Mouse (Mus musculus): ENCODE results near the gene Ovol1. TPM values are rescaled to one million over a fixed set of nuclear protein-coding genes. Genes with fewer than 3 reads are reported as not detected.

Gene Ovol1
- polyA plus RNA-seq (2016; fragmentation: Nextera tagmentation; extraction: Ambion mirVana), result 0.18 and 0.19 TPM in 2 replicates

GRCm38 (mm10) chr19:5560457-5561041 is at the start of gene Ovol1:
Ovol1 (minus strand) TSS chr19:5560646.
- Histone ChIP-seq H3K4me3 (peak within 1 kb of the TSS; percentile 30), H3K27me3 (peaks cover 99% of the 10 kb centered on the region), H3K27ac (no peak within 1 kb of the TSS), H3K4me1 (peaks cover 14% of the 10 kb centered on the region), H3K9me3 (replicated peaks) (no peaks in the 10 kb centered on the region), H3K4me2 (replicated peaks) (peak within 1 kb of the TSS; percentile 55), H3K36me3 (no peaks in the 10 kb centered on the region), H3K9ac (peak within 1 kb of the TSS; percentile 41; the same call in 1 of the 2 replicates)
- no peak for ATAC-seq (ENCODE audit: low FRiP score)
- WGBS, result 1% methylated on average over 57 of the region's 57 CpGs

GRCm38 (mm10) chr19:5609547-5610404 is 49.3 kb upstream of the Ovol1 start, which contains the start of gene Kat5:
Kat5 (minus strand) TSS chr19:5610237.
- Histone ChIP-seq H3K9ac (peak within 1 kb of the TSS; percentile 78), H3K36me3 (peaks cover 42% of the 10 kb centered on the region), H3K4me2 (replicated peaks) (peak within 1 kb of the TSS; percentile 72), H3K27me3 (peaks cover 9% of the 10 kb centered on the region; the same call in 1 of the 2 replicates), H3K4me3 (peak within 1 kb of the TSS; percentile 70), H3K9me3 (replicated peaks) (no peaks in the 10 kb centered on the region), H3K27ac (peak within 1 kb of the TSS; percentile 98), H3K4me1 (peaks cover 24% of the 10 kb centered on the region)
- under 1% methylated on average over 55 of the region's 55 CpGs for WGBS
- peak; percentile 93 for ATAC-seq (ENCODE audit: low FRiP score)

DNA sequence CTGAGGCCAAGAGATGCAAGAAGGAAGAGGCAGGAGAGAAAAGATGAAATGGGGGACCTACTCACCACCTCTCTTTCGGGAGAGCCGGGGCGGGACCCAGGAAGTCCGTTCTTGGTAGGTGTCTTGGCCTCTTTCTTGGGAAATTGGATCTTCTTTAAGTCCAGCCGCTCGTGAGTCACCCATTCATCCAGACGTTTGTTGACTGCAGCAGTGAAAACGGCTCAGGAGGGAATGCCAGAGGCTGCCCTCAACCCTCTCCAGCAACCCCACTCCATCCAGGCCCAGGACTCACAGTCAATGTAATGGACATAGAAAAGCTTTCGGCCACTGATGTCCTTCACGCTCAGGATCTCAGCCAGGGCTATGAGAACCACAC is 48.7 kb upstream of the Ovol1 start:
- H3K36me3 ChIP-seq, result peaks cover 48% of the 10 kb centered on the region

GRCm38 (mm10) chr19:5608707-5609106 is 48.3 kb upstream of the Ovol1 start:
- WGBS, result 92% methylated on average over 13 of the region's 13 CpGs
- ATAC-seq (ENCODE audit: low FRiP score), result no peak
- Histone ChIP-seq H3K36me3 (peaks cover 53% of the 10 kb centered on the region), H3K27me3 (no peaks in the 10 kb centered on the region), H3K4me1 (peaks cover 29% of the 10 kb centered on the region), H3K4me3 (peak overlapping the region; percentile 70), H3K9me3 (replicated peaks) (no peaks in the 10 kb centered on the region), H3K9ac (peak overlapping the region; percentile 78), H3K4me2 (replicated peaks) (peak overlapping the region; percentile 72), H3K27ac (peak overlapping the region; percentile 98)

More for the DNA sequence above, 48.7 kb upstream of the Ovol1 start:
- Histone ChIP-seq H3K9me3 (replicated peaks) (no peaks in the 10 kb centered on the region), H3K4me3 (peak overlapping the region; percentile 70), H3K27me3 (peaks cover 4% of the 10 kb centered on the region; the same call in 1 of the 2 replicates), H3K27ac (peak overlapping the region; percentile 98), H3K9ac (peak overlapping the region; percentile 78), H3K4me1 (peaks cover 25% of the 10 kb centered on the region), H3K4me2 (replicated peaks) (peak overlapping the region; percentile 72)
- no peak for ATAC-seq (ENCODE audit: low FRiP score)
- WGBS, result 65% methylated on average over 10 of the region's 10 CpGs

DNA sequence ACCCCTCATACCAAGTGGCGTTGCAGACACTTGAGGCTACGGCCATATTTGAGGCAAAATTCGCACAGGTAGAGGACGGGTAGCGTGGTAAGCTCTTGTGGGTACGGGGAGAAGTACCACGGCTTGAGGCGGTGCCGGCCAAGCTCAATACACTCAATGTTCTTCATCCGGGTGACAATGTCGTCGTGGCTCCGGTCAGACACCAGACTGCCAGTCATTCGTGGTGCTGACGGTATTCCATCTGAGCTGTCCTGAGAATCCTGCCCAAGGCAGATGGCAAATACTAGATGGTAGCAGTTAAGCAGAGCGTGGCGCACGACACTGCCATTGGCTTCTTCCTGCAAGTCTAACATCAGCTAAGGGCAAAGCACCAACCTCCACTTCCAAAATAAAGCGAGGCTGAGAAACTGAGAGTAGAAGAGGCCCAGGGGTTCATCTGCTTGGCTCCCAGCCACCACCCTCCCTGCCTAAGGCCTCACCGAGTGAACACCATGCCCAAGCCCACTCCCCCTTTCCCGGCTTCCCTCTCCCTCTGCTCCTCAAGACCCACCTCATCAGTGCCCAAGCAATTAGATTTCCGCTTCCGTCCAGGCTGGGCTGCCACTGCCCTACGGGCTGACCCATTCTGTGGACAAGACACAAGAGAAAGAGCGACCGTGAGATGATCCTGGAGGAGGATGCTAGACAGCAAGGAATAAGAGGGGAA is 47.4 kb upstream of the Ovol1 start:
- Histone ChIP-seq H3K36me3 (peaks cover 60% of the 10 kb centered on the region), H3K4me3 (no peak overlapping the region; the same call in 1 of the 2 replicates)
- 97% methylated on average over 26 of the region's 26 CpGs for WGBS

DNA sequence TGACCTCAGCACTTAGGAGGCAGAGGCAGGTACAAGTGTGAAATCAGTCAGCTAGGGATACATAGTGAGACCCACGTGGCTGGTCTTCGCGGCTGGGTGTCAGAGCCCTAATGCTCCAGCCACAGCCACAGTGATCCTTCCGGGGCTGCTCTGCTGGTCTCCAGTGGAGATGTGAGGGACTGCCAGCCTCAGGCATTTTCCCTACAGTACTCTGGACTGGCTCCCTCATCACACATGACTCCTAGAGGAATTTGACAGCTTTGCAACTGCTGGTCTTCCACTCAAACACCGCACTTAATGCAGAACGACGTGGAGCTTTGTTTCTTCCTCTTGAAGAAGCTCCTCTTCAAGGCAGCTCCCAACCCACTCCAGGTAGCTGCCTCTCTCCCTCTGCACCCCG is 45.8 kb upstream of the Ovol1 start:
- Histone ChIP-seq H3K9me3 (replicated peaks) (no peaks in the 10 kb centered on the region), H3K4me3 (no peak overlapping the region), H3K4me1 (peaks cover 45% of the 10 kb centered on the region), H3K36me3 (peaks cover 60% of the 10 kb centered on the region), H3K9ac (no peak overlapping the region), H3K27ac (no peak overlapping the region), H3K4me2 (replicated peaks) (no peak overlapping the region), H3K27me3 (no peaks in the 10 kb centered on the region)
- WGBS, result 89% methylated on average over 8 of the region's 8 CpGs
- ATAC-seq (ENCODE audit: low FRiP score), result no peak

More for the DNA sequence above, 47.4 kb upstream of the Ovol1 start:
- no peaks in the 10 kb centered on the region for H3K27me3 ChIP-seq
- H3K4me2 ChIP-seq (replicated peaks), result peak overlapping the region; percentile 72; the same call in 1 of the 2 replicates
- no peak overlapping the region for H3K27ac ChIP-seq
- H3K9me3 ChIP-seq (replicated peaks), result no peaks in the 10 kb centered on the region
- no peak for ATAC-seq (ENCODE audit: low FRiP score)
- peak overlapping the region; percentile 78; the same call in 1 of the 2 replicates for H3K9ac ChIP-seq
- peaks cover 38% of the 10 kb centered on the region for H3K4me1 ChIP-seq

DNA sequence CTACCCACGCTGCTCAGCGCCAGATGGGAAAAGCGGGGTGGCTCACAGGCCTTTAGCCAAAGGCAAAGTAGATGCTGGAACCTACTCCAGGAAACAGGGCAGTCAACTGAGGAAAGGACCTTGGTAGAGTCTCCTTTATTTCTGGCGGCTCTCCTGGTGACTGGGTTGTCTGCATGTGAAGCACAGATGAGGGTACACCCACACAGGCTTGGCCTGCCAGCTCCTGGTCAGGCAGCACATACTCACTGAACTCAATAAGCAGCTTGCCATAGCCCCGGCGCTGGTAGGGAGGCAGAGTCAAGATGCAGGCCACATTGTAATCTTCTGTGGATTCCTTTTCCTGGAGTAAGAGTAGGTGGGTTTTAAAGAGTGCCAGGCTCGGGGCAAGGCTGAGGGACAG is 44.7 kb upstream of the Ovol1 start:
- Histone ChIP-seq H3K9me3 (replicated peaks) (no peaks in the 10 kb centered on the region), H3K4me1 (peaks cover 39% of the 10 kb centered on the region), H3K27ac (no peak overlapping the region), H3K36me3 (peaks cover 60% of the 10 kb centered on the region), H3K4me3 (no peak overlapping the region), H3K27me3 (no peaks in the 10 kb centered on the region), H3K4me2 (replicated peaks) (no peak overlapping the region), H3K9ac (no peak overlapping the region)
- 92% methylated on average over 7 of the region's 7 CpGs for WGBS
- no peak for ATAC-seq (ENCODE audit: low FRiP score)

DNA sequence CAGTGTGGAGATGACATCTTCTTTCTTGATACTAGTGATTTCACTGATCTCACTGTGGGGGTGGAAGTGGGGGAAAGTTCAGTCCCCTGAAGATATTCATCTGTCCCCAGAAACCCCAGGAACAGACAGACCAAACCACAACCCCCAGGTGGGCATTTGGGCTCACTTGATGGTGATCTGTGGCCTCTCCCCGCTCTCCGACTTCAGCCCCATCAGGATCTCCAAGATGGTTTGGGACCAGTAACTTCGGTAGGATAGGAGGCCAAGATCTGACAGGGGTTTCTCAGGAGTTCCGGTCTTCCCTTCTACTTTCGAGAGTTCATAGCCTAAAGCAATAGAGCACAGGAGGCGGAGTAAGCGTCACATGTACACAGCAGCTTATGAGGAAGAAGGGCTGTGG is 43.2 kb upstream of the Ovol1 start:
- ATAC-seq (ENCODE audit: low FRiP score), result no peak
- H3K27ac ChIP-seq, result no peak overlapping the region
- no peaks in the 10 kb centered on the region for H3K27me3 ChIP-seq
- H3K4me2 ChIP-seq (replicated peaks), result 0 out of 2 replicates have a peak overlapping the region, but pooled peaks have one; percentile 13
- H3K9ac ChIP-seq, result no peak overlapping the region
- 88% methylated on average over 7 of the region's 7 CpGs for WGBS
- peaks cover 57% of the 10 kb centered on the region for H3K36me3 ChIP-seq
- H3K4me1 ChIP-seq, result peaks cover 31% of the 10 kb centered on the region
- no peak overlapping the region for H3K4me3 ChIP-seq
- no peaks in the 10 kb centered on the region for H3K9me3 ChIP-seq (replicated peaks)

DNA sequence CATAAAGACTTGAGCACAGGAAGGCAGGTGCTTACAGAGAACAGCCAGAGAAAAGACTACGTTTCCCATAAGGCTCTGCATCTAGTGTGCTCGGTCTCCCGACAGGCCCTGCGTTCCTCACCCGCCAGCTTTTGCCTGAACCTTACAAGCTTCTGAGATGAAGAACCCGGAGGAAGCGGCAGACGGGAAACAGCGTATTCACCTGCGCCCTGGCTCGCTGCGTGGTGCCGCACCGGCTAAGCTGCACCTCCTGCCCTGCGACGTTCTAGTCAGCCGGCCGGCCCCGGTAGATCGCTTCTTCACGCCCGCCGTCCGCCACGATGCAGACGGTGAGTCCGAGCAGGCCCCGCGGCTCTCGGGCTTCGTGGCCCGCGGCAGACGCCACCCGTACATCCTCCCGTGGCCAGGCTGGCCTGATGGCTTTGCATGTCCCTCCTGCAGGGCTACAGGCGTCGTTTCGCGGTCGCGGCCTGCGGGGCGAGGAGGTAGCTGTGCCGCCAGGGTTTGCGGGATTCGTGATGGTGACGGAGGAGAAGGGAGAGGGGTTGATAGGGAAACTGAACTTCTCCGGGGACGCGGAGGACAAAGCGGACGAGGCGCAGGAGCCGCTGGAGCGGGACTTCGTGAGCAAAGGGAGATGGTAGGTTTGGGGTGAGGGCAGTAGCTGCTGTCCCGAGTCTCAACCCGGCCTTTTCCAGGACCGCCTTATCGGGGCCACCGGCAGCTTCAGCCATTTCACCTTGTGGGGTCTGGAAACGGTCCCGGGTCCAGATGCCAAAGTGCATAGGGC is 41.5 kb upstream of the Ovol1 start, which contains the start of gene Rnaseh2c:
TSS of gene Rnaseh2c (plus strand) at position 122 of the 790 bp plus-strand sequence.
- Histone ChIP-seq H3K9me3 (replicated peaks) (no peaks in the 10 kb centered on the region), H3K27ac (peak within 1 kb of the TSS; percentile 89), H3K4me1 (peaks cover 22% of the 10 kb centered on the region), H3K9ac (peak within 1 kb of the TSS; percentile 95), H3K4me2 (replicated peaks) (peak within 1 kb of the TSS; percentile 87), H3K27me3 (no peaks in the 10 kb centered on the region), H3K36me3 (peaks cover 40% of the 10 kb centered on the region), H3K4me3 (peak within 1 kb of the TSS; percentile 77)
- peak; percentile 88 for ATAC-seq (ENCODE audit: low FRiP score)
- under 1% methylated on average over 64 of the region's 64 CpGs for WGBS

DNA sequence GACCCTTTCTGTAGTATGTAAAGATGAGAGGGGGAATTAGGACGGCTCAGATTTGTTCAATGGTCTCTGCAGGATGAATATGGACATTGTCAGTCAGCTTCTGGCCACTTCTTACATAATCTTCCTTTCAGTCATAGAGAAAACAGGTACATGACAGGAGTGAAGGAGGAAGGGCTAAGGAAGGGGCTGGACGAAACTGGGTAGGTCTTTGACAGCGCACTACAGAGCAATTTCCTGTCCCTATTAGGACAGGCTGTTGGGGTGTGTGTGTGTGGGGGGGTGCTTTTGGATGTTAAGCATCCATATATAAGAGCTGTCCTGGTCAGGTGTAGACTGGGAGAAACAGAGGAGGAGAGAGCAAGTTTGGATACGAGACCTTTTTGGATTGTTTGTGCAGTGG is 38.8 kb upstream of the Ovol1 start:
- Histone ChIP-seq H3K9ac (no peak overlapping the region), H3K4me1 (peaks cover 21% of the 10 kb centered on the region), H3K27me3 (no peaks in the 10 kb centered on the region), H3K4me2 (replicated peaks) (no peak overlapping the region), H3K27ac (no peak overlapping the region), H3K4me3 (no peak overlapping the region), H3K9me3 (replicated peaks) (no peaks in the 10 kb centered on the region), H3K36me3 (peaks cover 13% of the 10 kb centered on the region)
- 75% methylated on average over 4 of the region's 4 CpGs for WGBS
- ATAC-seq (ENCODE audit: low FRiP score), result no peak

DNA sequence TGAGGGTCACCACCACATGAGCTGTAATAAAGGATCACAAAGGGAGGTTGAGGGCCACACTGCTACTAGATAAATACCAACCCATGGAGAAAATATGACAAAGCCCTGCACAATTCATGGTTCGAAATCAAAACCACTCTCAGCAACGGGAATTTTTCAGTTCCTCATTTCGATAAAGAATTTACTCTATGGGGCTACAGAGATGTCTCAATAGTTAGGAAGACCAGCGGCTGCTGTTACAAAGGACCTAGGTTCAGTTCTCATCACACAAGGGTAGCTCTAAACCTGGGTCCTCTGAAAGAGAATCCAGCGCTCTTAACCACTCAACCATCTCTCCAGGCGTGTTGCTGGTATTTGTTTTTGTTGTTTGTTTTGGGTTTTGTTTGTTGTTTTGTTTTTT is 31.4 kb upstream of the Ovol1 start:
- H3K9ac ChIP-seq, result no peak overlapping the region
- no peaks in the 10 kb centered on the region for H3K4me1 ChIP-seq
- no peak for ATAC-seq (ENCODE audit: low FRiP score)
- no peak overlapping the region for H3K4me3 ChIP-seq
- H3K4me2 ChIP-seq (replicated peaks), result no peak overlapping the region
- H3K36me3 ChIP-seq, result no peaks in the 10 kb centered on the region
- no peak overlapping the region for H3K27ac ChIP-seq
- WGBS, result 86% methylated on average over 6 of the region's 6 CpGs
- no peaks in the 10 kb centered on the region for H3K9me3 ChIP-seq (replicated peaks)
- H3K27me3 ChIP-seq, result no peaks in the 10 kb centered on the region

Measured in hindbrain, embryonic 12.5 days (tissue).